Mouse (Mus musculus): Measurements from ENCODE around the gene Gm8871.
"Not testable (repeated sequence)": the region's sequence is repeated elsewhere in the genome, so short reads cannot be mapped to it uniquely, and the experiment has no call there.

Gene Gm8871

DNA sequence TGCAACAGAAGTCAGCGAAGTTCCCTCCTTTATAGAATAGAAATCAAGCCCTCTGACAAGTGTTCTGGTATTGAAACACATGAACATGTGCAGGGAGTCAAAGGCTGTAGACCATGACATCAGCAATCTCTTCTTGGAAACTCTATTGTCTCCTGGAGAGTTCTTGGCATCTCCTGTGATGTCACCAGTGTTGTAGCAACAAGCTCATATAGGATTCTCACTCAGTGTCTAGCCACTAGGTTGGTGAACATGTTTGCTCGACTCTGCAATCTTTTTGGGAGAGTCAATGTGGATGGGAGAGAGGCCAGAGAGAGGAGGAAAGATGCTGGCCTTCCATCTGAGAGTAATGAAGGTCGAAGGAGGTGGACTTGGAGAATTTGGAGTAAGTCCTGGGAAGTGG lies at the start of gene Gm8871, which contains the start of gene Gm8857:
Gene Gm8871, plus strand, starts transcription at position 301 of the 400 bp plus-strand sequence.
Gene Gm8857, plus strand, starts transcription at position 303 of the 400 bp plus-strand sequence.
- not testable (repeated sequence) for DNase-seq

GRCm38 (mm10) chr5:10953512-10953911 lies 5.9 kb downstream of the Gm8871 start:
- not testable (repeated sequence) for DNase-seq

DNA sequence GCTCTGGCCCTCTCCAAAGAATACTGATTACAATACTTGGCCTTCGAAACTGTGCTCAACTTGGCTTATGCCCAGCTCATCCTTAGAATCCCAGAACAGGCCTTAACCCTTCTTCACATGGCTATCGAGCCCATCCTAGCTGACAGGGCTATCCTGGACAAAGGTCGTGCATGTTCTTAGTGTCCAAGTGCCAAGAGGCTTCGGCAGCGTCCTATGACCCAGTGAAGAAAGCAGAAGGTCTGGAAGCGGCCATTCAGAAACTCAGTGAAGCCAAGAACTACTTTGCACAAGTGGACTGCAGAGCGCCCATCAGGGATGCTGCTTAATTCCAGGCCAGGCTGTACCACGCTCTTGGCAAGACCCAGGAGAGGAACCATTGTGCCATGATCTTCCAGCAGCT lies 10.5 kb downstream of the Gm8871 start:
- not testable (repeated sequence) for DNase-seq

Measured in cerebellum, postnatal 25 days (tissue).